Mouse (Mus musculus) kidney, embryonic 14.5 days (tissue): ENCODE data around the gene Ice2. TPM values are rescaled to one million over a fixed set of nuclear protein-coding genes. Genes with fewer than 3 reads are reported as not detected.

Experiments used
- ATAC-seq: fragments of 200-750 bp; cut with Nextera tagmentation; 2 replicates; pipeline ENCODE4 v1.8.0; 2017; ENCODE audit warnings: moderate number of reproducible peaks, mild to moderate bottlenecking, moderate TSS enrichment, moderate library complexity; ENCODE audit not compliant: low FRiP score, low TSS enrichment
- H3K27ac ChIP-seq: fragments of 300-500 bp; sonication (generic); 2 replicates; pipeline ENCODE4 v1.5.1; 2014; ENCODE audit warnings: low read depth, mild to moderate bottlenecking, low read length, moderate library complexity, mixed read lengths
- H3K27me3 ChIP-seq: fragments of 300-500 bp; sonication (generic); 2 replicates; pipeline ENCODE4 v1.6.1; 2014; ENCODE audit warnings: mild to moderate bottlenecking, low read length; ENCODE audit not compliant: control insufficient read depth, insufficient read depth
- H3K36me3 ChIP-seq: fragments of 300-500 bp; sonication (generic); 2 replicates; pipeline ENCODE4 v1.6.1; 2014; ENCODE audit warnings: low read length, mixed read lengths; ENCODE audit not compliant: control insufficient read depth, insufficient read depth
- H3K4me1 ChIP-seq: fragments of 300-500 bp; sonication (generic); 2 replicates; pipeline ENCODE4 v1.6.1; 2014; ENCODE audit warnings: low read length, mixed read lengths; ENCODE audit not compliant: control insufficient read depth, insufficient read depth
- H3K4me2 ChIP-seq: fragments of 300-500 bp; sonication (generic); replicated peaks from 2 replicates; pipeline ENCODE4 v1.6.1; 2014; ENCODE audit warnings: low read depth, mild to moderate bottlenecking, low read length
- H3K4me3 ChIP-seq: fragments of 300-500 bp; sonication (generic); 2 replicates; pipeline ENCODE4 v1.5.1; 2014; ENCODE audit warnings: mild to moderate bottlenecking, low read length
- H3K9ac ChIP-seq: fragments of 300-500 bp; sonication (generic); 2 replicates; pipeline ENCODE4 v1.6.1; 2014; ENCODE audit warnings: low read depth, mild to moderate bottlenecking, low read length, moderate library complexity
- H3K9me3 ChIP-seq: fragments of 300-500 bp; sonication (generic); 2 replicates; pipeline ENCODE4 v1.6.1; 2016; ENCODE audit warnings: low read length; ENCODE audit not compliant: control insufficient read depth
- WGBS: fragments of 180-500 bp; shearing (Covaris S2); extraction: QIAGEN DNeasy Blood & Tissue Kit; methylation state at CpG from one replicate; pipeline ENCODE4 v1.1.7; 2014; 5-methylcytosine and 5-hydroxymethylcytosine counted together
- polyA plus RNA-seq: library from polyadenylated mRNA; unstranded; fragments of >200 nt; fragmentation: Nextera tagmentation; extraction: Ambion mirVana; gene quantifications from 2 replicates; pipeline ENCODE4 v1.2.1, GENCODE M21; 2014

Gene Ice2
- polyA plus RNA-seq, 1 experiment from 2014 or later = 23.3 TPM

- Histone ChIP-seq H3K27ac (no peak overlapping the region), H3K9me3 (0 out of 2 replicates have a peak, but pooled peaks cover 2% of the 10 kb centered on the region), H3K4me1 (peaks cover 4% of the 10 kb centered on the region; the same call in 1 of the 2 replicates), H3K9ac (no peak overlapping the region), H3K27me3 (no peaks in the 10 kb centered on the region), H3K4me3 (no peak overlapping the region), H3K4me2 (no peak overlapping the region), H3K36me3 (no peaks in the 10 kb centered on the region)
- no peak for ATAC-seq
- 75% methylated on average over 4 of the region's 4 CpGs for whole genome bisulfite sequencing
These were observed 10.4 kb upstream of the Ice2 start for GRCm38 (mm10) chr9:69387296-69387695.

- Histone ChIP-seq H3K27me3 (no peaks in the 10 kb centered on the region), H3K4me3 (no peak overlapping the region), H3K27ac (no peak overlapping the region), H3K4me2 (no peak overlapping the region), H3K4me1 (no peaks in the 10 kb centered on the region), H3K36me3 (no peaks in the 10 kb centered on the region), H3K9me3 (0 out of 2 replicates have a peak, but pooled peaks cover 2% of the 10 kb centered on the region), H3K9ac (no peak overlapping the region)
- WGBS = 80% methylated on average over 4 of the region's 4 CpGs
- ATAC-seq = no peak
These were observed 7.1 kb upstream of the Ice2 start for GRCm38 (mm10) chr9:69390631-69391030.

GRCm38 (mm10) chr9:69394234-69394633, 3.5 kb upstream of the Ice2 start:
- Histone ChIP-seq H3K9ac (no peak overlapping the region), H3K4me2 (no peak overlapping the region), H3K27ac (no peak overlapping the region), H3K4me1 (peaks cover 6% of the 10 kb centered on the region; the same call in 1 of the 2 replicates), H3K27me3 (no peaks in the 10 kb centered on the region), H3K36me3 (no peaks in the 10 kb centered on the region), H3K4me3 (no peak overlapping the region), H3K9me3 (no peaks in the 10 kb centered on the region)
- WGBS = 87% methylated on average over 5 of the region's 5 CpGs
- ATAC-seq = no peak

GRCm38 (mm10) chr9:69397432-69397759, 310 bp upstream of the Ice2 start:
- WGBS = 67% methylated on average over 2 of the region's 2 CpGs
- ATAC-seq = peak; percentile 67
- peak overlapping the region; percentile 87 for H3K4me2 ChIP-seq

GRCm38 (mm10) chr9:69398453-69398850, 746 bp downstream of the Ice2 start:
- Histone ChIP-seq H3K36me3 (peaks cover 5% of the 10 kb centered on the region; the same call in 1 of the 2 replicates), H3K27ac (peak overlapping the region; percentile 92), H3K4me3 (peak overlapping the region; percentile 82), H3K9me3 (no peaks in the 10 kb centered on the region), H3K4me1 (peaks cover 6% of the 10 kb centered on the region; the same call in 1 of the 2 replicates), H3K9ac (peak overlapping the region; percentile 91), H3K27me3 (no peaks in the 10 kb centered on the region), H3K4me2 (peak overlapping the region; percentile 87)
- 9% methylated on average over 10 of the region's 10 CpGs for WGBS
- peak; percentile 25; the same call in 1 of the 2 replicates for ATAC-seq

More at GRCm38 (mm10) chr9:69397432-69397759, 310 bp upstream of the Ice2 start:
- Histone ChIP-seq H3K4me3 (peak overlapping the region; percentile 82), H3K4me1 (peaks cover 6% of the 10 kb centered on the region; the same call in 1 of the 2 replicates), H3K27ac (peak overlapping the region; percentile 92), H3K36me3 (peaks cover 5% of the 10 kb centered on the region; the same call in 1 of the 2 replicates), H3K9me3 (no peaks in the 10 kb centered on the region), H3K27me3 (no peaks in the 10 kb centered on the region), H3K9ac (peak overlapping the region; percentile 91)

GRCm38 (mm10) chr9:69404671-69405070, 7.0 kb downstream of the Ice2 start:
- no peak for ATAC-seq
- Histone ChIP-seq H3K36me3 (peaks cover 11% of the 10 kb centered on the region; the same call in 1 of the 2 replicates), H3K4me3 (no peak overlapping the region), H3K4me2 (no peak overlapping the region), H3K4me1 (no peaks in the 10 kb centered on the region), H3K9ac (no peak overlapping the region), H3K27ac (no peak overlapping the region), H3K27me3 (no peaks in the 10 kb centered on the region), H3K9me3 (no peaks in the 10 kb centered on the region)
- 80% methylated on average over 6 of the region's 6 CpGs for WGBS

GRCm38 (mm10) chr9:69419476-69419875, 21.8 kb downstream of the Ice2 start:
- no peak overlapping the region for H3K4me2 ChIP-seq
- 97% methylated on average over 1 of the region's 1 CpGs for WGBS
- no peak overlapping the region for H3K9ac ChIP-seq
- no peak overlapping the region for H3K27ac ChIP-seq
- no peaks in the 10 kb centered on the region for H3K9me3 ChIP-seq
- H3K36me3 ChIP-seq = peaks cover 55% of the 10 kb centered on the region
- H3K4me3 ChIP-seq = no peak overlapping the region
- H3K4me1 ChIP-seq = no peaks in the 10 kb centered on the region
- no peaks in the 10 kb centered on the region for H3K27me3 ChIP-seq
- no peak for ATAC-seq

- Histone ChIP-seq H3K9ac (no peak overlapping the region), H3K4me3 (no peak overlapping the region), H3K4me1 (no peaks in the 10 kb centered on the region), H3K36me3 (peaks cover 48% of the 10 kb centered on the region), H3K27me3 (no peaks in the 10 kb centered on the region), H3K27ac (no peak overlapping the region), H3K9me3 (no peaks in the 10 kb centered on the region), H3K4me2 (no peak overlapping the region)
- ATAC-seq = no peak
- WGBS = 91% methylated on average over 3 of the region's 3 CpGs
These were observed 32.8 kb downstream of the Ice2 start for GRCm38 (mm10) chr9:69430531-69430930.

- H3K27me3 ChIP-seq = no peaks in the 10 kb centered on the region
- H3K36me3 ChIP-seq = peaks cover 36% of the 10 kb centered on the region
- no peak overlapping the region for H3K4me3 ChIP-seq
- 59% methylated on average over 6 of the region's 6 CpGs for WGBS
- H3K9ac ChIP-seq = no peak overlapping the region
- H3K4me1 ChIP-seq = 0 out of 2 replicates have a peak, but pooled peaks cover 3% of the 10 kb centered on the region
- ATAC-seq = no peak
- H3K4me2 ChIP-seq = no peak overlapping the region
- peak overlapping the region; percentile 74; the same call in 1 of the 2 replicates for H3K27ac ChIP-seq
- no peaks in the 10 kb centered on the region for H3K9me3 ChIP-seq
These were observed 34.3 kb downstream of the Ice2 start for GRCm38 (mm10) chr9:69431863-69432555.
